Mouse (Mus musculus) frontal cortex, adult (tissue): ENCODE measurements around the gene Cpm.

Experiments
- ATAC-seq: cut with Nextera tagmentation; 2 replicates; pipeline ENCODE4 v1.9.2; 2017; ENCODE audit warnings: mild to moderate bottlenecking, moderate library complexity, mixed read lengths; ENCODE audit not compliant: low TSS enrichment

Cpm gene

GRCm38 (mm10) chr10:117675096-117676035 lies 46.1 kb downstream of the Cpm start:
- peak; percentile 57 for ATAC-seq

DNA sequence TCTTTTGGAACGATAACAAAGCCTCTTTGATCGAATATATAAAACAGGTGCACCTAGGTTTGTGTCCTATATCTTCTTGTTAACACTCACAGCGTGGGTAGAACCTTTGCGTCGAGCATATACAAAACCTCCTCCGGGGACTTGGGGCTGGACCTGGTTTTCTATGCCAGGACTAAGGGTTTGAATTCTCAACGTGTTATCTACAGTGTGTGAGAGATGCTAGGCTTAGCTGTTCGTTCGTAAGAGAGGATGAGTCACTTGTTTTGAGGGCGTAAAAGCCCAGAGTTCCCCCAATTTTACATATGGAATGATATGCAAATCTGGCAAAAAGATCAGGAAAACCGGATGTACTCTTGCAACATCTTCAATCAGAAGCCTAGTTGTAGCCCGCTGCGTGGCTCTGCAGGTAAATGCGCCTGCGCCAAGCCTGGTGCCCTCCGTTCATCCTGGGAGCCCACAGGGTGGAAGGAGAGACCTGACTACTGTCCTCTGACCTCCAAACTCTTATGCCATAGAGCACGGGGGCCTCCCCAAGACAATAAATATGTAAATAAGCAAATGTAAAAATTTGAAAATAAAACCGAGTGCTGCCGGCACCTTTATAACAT lies 46.8 kb downstream of the Cpm start:
- peak; percentile 76 for ATAC-seq

GRCm38 (mm10) chr10:117676644-117677313 lies 47.5 kb downstream of the Cpm start:
- ATAC-seq: peak; percentile 10; the same call in 1 of the 2 replicates

- no peak for ATAC-seq
Observed at GRCm38 (mm10) chr10:117677494-117678236, 48.4 kb downstream of the Cpm start.

DNA sequence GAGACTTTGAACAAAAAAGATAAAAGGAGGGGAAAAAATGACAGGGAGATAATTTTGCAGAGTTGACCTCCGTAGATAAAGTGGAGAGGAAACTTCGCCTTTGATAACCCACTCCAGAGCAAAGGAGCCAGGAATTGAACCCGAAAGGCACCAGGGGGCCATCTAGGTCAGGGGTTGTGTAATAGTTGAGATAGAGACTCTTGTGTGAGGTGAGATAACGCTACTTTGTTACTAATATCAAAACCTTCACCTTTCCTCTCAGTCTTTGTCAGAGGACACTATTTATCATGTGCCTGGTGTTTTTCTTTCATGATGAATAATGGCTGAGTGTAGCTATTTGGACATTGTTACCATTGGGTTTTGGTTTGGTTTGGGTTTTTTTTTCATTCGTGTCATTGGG lies 49.1 kb downstream of the Cpm start:
- no peak for ATAC-seq

DNA sequence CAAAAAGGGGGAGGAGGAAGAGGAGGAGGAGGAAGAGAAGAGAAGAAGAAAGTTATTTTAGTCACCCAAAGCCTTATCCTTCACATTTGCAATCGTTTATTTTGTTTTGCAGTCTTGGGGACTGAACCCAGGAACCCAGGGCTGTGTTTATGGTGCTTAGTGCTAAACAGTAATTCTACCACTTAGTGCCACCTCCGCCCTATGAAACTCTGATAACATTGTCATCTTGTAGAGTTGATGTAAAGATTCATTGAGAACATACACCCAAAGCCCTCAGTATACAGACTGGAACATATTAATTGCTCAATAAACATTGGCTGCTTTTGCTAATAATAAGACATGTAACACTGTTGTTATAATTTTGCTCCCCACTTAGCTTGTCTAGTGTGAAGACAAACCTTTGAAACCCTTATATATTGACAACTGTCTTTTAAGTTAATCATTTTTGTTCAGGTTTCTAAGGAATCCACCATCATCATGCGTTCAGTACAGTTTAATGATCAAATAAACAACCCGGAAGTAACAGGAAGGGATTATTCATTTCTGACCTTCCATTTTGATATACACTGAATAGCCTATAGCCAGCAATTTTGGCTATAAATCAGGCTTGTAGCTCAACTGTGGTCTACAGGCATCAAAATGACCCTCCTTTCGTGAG lies 49.9 kb downstream of the Cpm start:
- no peak for ATAC-seq

- no peak for ATAC-seq
Observed at GRCm38 (mm10) chr10:117679963-117680473, 50.7 kb downstream of the Cpm start.

DNA sequence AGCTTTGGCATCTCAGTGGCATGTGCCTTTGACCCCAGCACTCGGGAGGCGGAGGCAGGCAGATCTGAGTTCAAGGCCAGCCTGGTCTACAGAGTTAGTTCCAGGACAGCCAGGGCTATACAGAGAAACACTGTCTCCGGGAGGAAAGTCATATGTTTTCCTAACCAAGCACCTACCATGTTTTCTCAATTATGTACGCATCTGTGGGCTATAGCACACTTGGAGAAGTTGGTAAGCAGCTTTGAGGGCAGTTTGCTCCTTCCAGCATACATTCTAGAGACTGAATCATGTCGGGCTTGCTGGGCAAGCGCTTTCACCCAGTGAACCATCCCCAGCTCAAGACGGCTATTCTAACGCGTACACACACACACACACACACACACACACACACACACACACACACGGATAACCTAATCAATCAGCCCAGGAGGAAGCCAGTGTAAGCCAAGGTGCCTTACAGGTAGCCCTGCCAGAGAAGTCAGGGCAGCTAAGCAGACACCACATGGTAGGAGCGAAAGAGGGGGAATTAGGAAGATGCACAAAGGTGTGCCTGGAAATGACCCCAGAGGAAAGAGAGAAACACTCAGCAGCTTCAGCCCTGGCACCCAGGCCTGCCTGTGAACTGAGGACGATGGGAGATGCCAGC lies 51.7 kb downstream of the Cpm start:
- no peak for ATAC-seq

GRCm38 (mm10) chr10:117681543-117681942 lies 52.2 kb downstream of the Cpm start:
- ATAC-seq: no peak

- ATAC-seq: no peak
Observed at GRCm38 (mm10) chr10:117681999-117682857, 52.9 kb downstream of the Cpm start.

DNA sequence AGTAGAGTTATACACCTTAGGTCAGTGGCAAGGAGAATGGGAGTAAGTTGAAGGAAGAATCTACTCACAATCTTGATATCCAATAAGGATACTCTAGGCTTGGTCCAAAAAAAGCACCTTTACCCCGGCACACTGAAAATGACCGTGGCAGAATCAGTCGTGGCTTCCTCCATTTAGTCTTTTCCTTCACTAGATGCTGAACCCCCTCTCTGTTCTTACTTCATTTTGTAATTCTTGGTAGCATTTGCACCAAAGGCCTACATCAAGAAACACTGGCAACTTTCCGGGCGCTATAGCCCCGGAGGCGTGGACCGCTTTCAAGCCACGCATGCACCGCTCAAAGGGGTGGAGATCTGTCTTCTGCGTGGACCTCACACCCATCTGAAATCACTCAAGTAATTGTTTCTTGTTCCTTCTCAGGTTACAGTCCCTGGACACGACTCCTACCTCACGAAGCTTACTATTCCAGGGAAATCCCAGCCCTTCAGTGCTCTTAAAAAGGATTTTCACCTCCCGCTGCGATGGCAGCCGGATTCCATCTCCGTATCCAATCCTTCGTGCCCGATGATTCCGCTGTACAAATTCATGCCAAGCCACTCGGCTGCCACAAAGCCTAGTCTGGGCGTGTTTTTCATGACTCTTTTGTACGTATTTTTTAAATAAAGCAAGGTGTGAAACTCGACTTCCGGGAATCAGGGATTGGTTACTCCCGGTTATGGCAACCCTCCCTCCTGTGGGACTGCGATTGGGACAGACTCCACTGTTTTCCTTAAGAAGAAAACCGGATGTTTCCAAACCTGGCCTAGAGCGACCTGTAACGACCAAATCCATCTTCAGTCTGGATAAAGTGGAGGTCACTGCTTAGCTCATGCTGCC lies 53.8 kb downstream of the Cpm start:
- ATAC-seq: no peak

GRCm38 (mm10) chr10:117683734-117684037 lies 54.4 kb downstream of the Cpm start:
- ATAC-seq: no peak

DNA sequence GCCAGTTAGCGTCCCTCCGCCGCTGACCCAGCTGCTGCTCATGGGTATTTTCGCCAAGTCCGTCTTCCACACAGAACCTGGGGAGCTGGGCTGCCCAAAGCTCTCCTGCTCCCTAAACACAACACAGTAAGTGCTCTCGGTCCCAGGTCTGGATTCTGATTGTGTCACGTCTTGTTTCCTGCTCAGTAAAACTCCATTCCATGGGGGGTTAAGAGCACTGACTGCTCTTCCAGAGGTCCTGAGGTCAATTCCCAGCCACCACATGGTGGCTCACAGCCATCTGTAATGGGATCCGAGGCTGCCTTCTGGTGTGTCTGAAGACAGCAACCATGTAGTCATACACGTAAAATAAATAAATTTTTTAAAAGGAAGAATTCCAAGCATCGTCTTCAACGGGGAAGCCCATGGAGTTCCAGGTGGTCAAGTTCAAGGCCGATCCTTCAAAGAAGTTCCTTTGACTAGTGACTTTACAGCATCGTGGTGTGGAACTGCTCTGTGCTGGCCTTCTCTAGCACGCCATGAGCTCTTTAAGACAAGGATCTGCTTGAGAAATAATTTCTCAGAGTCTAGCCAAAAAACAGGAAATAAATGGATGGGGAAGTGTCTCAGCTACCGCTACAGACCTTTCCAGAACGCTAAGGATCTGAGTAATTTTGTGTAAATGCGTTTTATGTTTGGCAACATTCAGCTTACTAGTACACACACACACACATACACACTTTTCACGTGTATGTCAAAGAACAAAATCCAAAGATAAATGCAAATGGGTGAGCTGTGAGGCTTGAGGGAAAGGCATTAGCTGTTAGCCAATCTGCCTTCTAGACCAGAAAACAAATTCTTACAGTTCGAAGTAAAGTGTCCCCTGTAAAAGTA lies 55.2 kb downstream of the Cpm start:
- ATAC-seq: no peak

GRCm38 (mm10) chr10:117685171-117685848 lies 56.0 kb downstream of the Cpm start:
- ATAC-seq: no peak

- ATAC-seq: no peak
Observed at GRCm38 (mm10) chr10:117685849-117686591, 56.7 kb downstream of the Cpm start.

DNA sequence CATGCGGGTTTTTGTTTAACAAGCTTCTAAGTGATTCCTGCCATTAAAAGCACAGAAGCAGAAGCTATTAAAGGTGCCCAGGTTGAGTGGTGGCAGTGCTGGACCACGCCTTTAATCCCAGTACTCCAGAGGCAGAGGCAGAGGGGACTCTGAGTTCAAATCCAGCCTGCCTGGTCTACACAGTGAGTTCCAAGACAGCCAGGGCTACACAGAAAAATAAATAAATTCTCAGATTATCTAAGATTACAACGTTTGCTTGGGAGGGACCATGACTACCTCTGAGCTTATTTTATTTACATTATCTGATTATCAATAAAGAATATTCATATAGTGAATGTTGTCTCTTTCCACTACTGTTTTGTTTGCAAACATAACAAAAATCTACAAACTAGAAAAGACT lies 57.7 kb downstream of the Cpm start:
- ATAC-seq: no peak

GRCm38 (mm10) chr10:117687577-117687976 lies 58.3 kb downstream of the Cpm start:
- no peak for ATAC-seq
